Mouse (Mus musculus) kidney, adult 2 months (tissue): Measurements from ENCODE around the gene Ppp1r3g.

ENCODE experiments used
- CTCF ChIP-seq: fragments of 200-500 bp; conservative IDR thresholded peaks from 2 replicates; pipeline ENCODE4 v1.5.1; 2011; ENCODE audit warnings: low read depth, mild to moderate bottlenecking, control low read depth, low read length, moderate library complexity, mixed read lengths; ENCODE audit not compliant: insufficient read depth, insufficient read length
- POLR2A ChIP-seq: fragments of 200-500 bp; IDR thresholded peaks from one replicate; pipeline ENCODE4 v1.6.1; 2011; ENCODE audit warnings: low read depth, low read length, control low read depth

GRCm38 (mm10) chr13:35959391-35960067 is 890 bp downstream of the Ppp1r3g start:
- TF ChIP-seq CTCF: no peak
- TF ChIP-seq POLR2A: no peak
